Mouse (Mus musculus): ENCODE measurements around the gene Gm6871. TPM values are rescaled to one million over a fixed set of nuclear protein-coding genes. Genes with fewer than 3 reads are reported as not detected.
"Not testable (repeated sequence)": the region's sequence is repeated elsewhere in the genome, so short reads cannot be mapped to it uniquely, and the experiment has no call there.

Gm6871 gene
- not detected for total RNA-seq (2021)
- long read RNA-seq, experiment 1: 0 reads
- long read RNA-seq, experiment 2: 0 reads

GRCm38 (mm10) chr7:41573562-41573961 lies at the start of gene Gm6871:
TSS of gene Gm6871 (minus strand) at chr7:41573662.
- not testable (repeated sequence) for H3K27ac ChIP-seq; H3K4me3 ChIP-seq; DNase-seq (ENCODE audit: low spot score in 2 of 2)

GRCm38 (mm10) chr7:41616241-41616640 lies 42.8 kb upstream of the Gm6871 start:
- H3K27ac ChIP-seq; DNase-seq (ENCODE audit: low spot score in 2 of 2); H3K4me3 ChIP-seq: not testable (repeated sequence)

GRCm38 (mm10) chr7:41611654-41612053 lies 38.2 kb upstream of the Gm6871 start:
- Histone ChIP-seq H3K27ac (no peak overlapping the region), H3K4me3 (no peak overlapping the region)
- TF ChIP-seq CTCF (conservative IDR thresholded peaks at IDR 0.05): no peak
- DNase-seq (ENCODE audit: low spot score in 2 of 2): no peak

GRCm38 (mm10) chr7:41599932-41600548 lies 26.6 kb upstream of the Gm6871 start:
- peak overlapping the region; percentile 79 for H3K27ac ChIP-seq
- no peak for DNase-seq (ENCODE audit: low spot score in 2 of 2)

GRCm38 (mm10) chr7:41599034-41599813 lies 25.8 kb upstream of the Gm6871 start, which contains the start of gene 2610021A01Rik:
TSS of gene 2610021A01Rik (plus strand) at chr7:41599230.
- H3K27ac ChIP-seq: peak within 1 kb of the TSS; percentile 79

More at GRCm38 (mm10) chr7:41599932-41600548, 26.6 kb upstream of the Gm6871 start:
- peak; percentile 62 for TF ChIP-seq CTCF (conservative IDR thresholded peaks at IDR 0.05)
- peak overlapping the region; percentile 84 for H3K4me3 ChIP-seq

GRCm38 (mm10) chr7:41598615-41599014 lies 25.2 kb upstream of the Gm6871 start:
- peak overlapping the region; percentile 79 for H3K27ac ChIP-seq
- no peak for TF ChIP-seq CTCF (conservative IDR thresholded peaks at IDR 0.05)
- no peak for DNase-seq (ENCODE audit: low spot score in 2 of 2)
- peak overlapping the region; percentile 84 for H3K4me3 ChIP-seq

More at GRCm38 (mm10) chr7:41599034-41599813, 25.8 kb upstream of the Gm6871 start, which contains the start of gene 2610021A01Rik:
- H3K4me3 ChIP-seq: peak within 1 kb of the TSS; percentile 84
- no peak; the same call in none of the 2 replicates for TF ChIP-seq CTCF (conservative IDR thresholded peaks at IDR 0.05)
- peak; percentile 92 to 93 for DNase-seq (ENCODE audit: low spot score in 2 of 2)

- not testable (repeated sequence) for DNase-seq (ENCODE audit: low spot score in 2 of 2); H3K4me3 ChIP-seq; H3K27ac ChIP-seq
Observed at GRCm38 (mm10) chr7:41587831-41588230, 14.4 kb upstream of the Gm6871 start.

- Histone ChIP-seq H3K27ac (no peak overlapping the region), H3K4me3 (no peak overlapping the region)
- no peak for TF ChIP-seq CTCF (conservative IDR thresholded peaks at IDR 0.05)
- DNase-seq (ENCODE audit: low spot score in 2 of 2): no peak
Observed at GRCm38 (mm10) chr7:41582028-41582427, 8.6 kb upstream of the Gm6871 start.

GRCm38 (mm10) chr7:41577956-41578355 lies 4.5 kb upstream of the Gm6871 start:
- Histone ChIP-seq H3K27ac (no peak overlapping the region), H3K4me3 (no peak overlapping the region)
- TF ChIP-seq CTCF (conservative IDR thresholded peaks at IDR 0.05): no peak
- no peak for DNase-seq (ENCODE audit: low spot score in 2 of 2)

- no peak overlapping the region for H3K27ac ChIP-seq
- H3K4me3 ChIP-seq: no peak overlapping the region
- no peak for DNase-seq (ENCODE audit: low spot score in 2 of 2)
- TF ChIP-seq CTCF (conservative IDR thresholded peaks at IDR 0.05): no peak
Observed at GRCm38 (mm10) chr7:41560681-41561080, 12.8 kb downstream of the Gm6871 start.

- TF ChIP-seq CTCF (conservative IDR thresholded peaks at IDR 0.05): no peak
- no peak overlapping the region for H3K4me3 ChIP-seq
- H3K27ac ChIP-seq: no peak overlapping the region
- no peak for DNase-seq (ENCODE audit: low spot score in 2 of 2)
Observed at GRCm38 (mm10) chr7:41512672-41513071, 60.8 kb downstream of the Gm6871 start.

- H3K4me3 ChIP-seq: no peak overlapping the region
- no peak overlapping the region for H3K27ac ChIP-seq
- DNase-seq (ENCODE audit: low spot score in 2 of 2): no peak
- no peak for TF ChIP-seq CTCF (conservative IDR thresholded peaks at IDR 0.05)
Observed at GRCm38 (mm10) chr7:41512207-41512606, 61.3 kb downstream of the Gm6871 start.

GRCm38 (mm10) chr7:41502402-41502801 lies 71.1 kb downstream of the Gm6871 start:
- TF ChIP-seq CTCF (conservative IDR thresholded peaks at IDR 0.05): peak; percentile 31
- no peak overlapping the region for H3K4me3 ChIP-seq
- no peak for DNase-seq (ENCODE audit: low spot score in 2 of 2)
- no peak overlapping the region for H3K27ac ChIP-seq

Data from layer of hippocampus, adult 2 months (tissue).